Comparison of ENCODE assay signal across 18 mouse cellular contexts in genomic region chr11:45007311-45007710, GRCm38 (mm10).
DNase-seq lines count a peak whose midpoint lies in the region; ATAC-seq and TF ChIP-seq lines count a peak whose summit lies in the region.
"Had no signal": no experiment of that assay in that cellular context is flagged by ENCODE, and none has a peak within 500 bp of the region (broad histone marks: within the 10 kb centered on the region; RNA-seq: fewer than 3 reads in every experiment).

No protein-coding gene starts in this region.

- H3K36me3 ChIP-seq in hindbrain, embryonic 11.5 days (ENCODE audit: control insufficient read depth, insufficient read depth, low read length) = no peaks in the 10 kb centered on the region
- no peaks in the 10 kb centered on the region for H3K36me3 ChIP-seq in hindbrain, postnatal 0 days (ENCODE audit: insufficient read depth, low read length)
- peaks cover 8 to 35% of the 10 kb centered on the region in 2 experiments for H3K36me3 ChIP-seq in CH12.LX (replicated peaks in 1 of 2; ENCODE audit: control insufficient read depth in 1 of 2, insufficient read depth in 1 of 2, low read length in 1 of 2)
- H3K36me3 ChIP-seq: embryonic facial prominence, embryonic 15.5 days; G1E; hindbrain, embryonic 10.5 days had no signal

- H3K4me2 ChIP-seq in hindbrain, embryonic 11.5 days (replicated peaks; ENCODE audit: low read depth, low read length) = no peak overlapping the region
- H3K4me2 ChIP-seq in hindbrain, postnatal 0 days (ENCODE audit: low read depth, low read length) = no peak overlapping the region
- peak overlapping the region; percentile 54; the same call in 1 of the 2 replicates for H3K4me2 ChIP-seq in CH12.LX (ENCODE audit: insufficient read depth, low read depth, poor library complexity, severe bottlenecking)

- TF ChIP-seq RAD21 in CH12.LX (IDR thresholded peaks at IDR 0.05; ENCODE audit: low read depth, low read length) = no peak

- dilution Hi-C loops in CH12.LX (cut with MboI; ENCODE audit: extremely low pct_ligation_motif_present, extremely low pct_unique_long_range_greater_than_20kb, low sequenced_read_pairs) = no loop called here

- no peak overlapping the region for H3K27ac ChIP-seq in hindbrain, embryonic 11.5 days (ENCODE audit: low read depth, low read length)
- H3K27ac ChIP-seq in hindbrain, postnatal 0 days = no peak overlapping the region
- H3K27ac ChIP-seq in CH12.LX (ENCODE audit: insufficient read depth, low read depth) = no peak overlapping the region; the same call in 1 of the 2 replicates
- H3K27ac ChIP-seq: embryonic facial prominence, embryonic 15.5 days; hindbrain, embryonic 10.5 days had no signal

- H3K79me2 ChIP-seq in CH12.LX (replicated peaks; ENCODE audit: control insufficient read depth, extremely low read depth, insufficient read depth, poor library complexity, severe bottlenecking) = no peaks in the 10 kb centered on the region

- no peaks in the 10 kb centered on the region for H3K9me3 ChIP-seq in hindbrain, embryonic 11.5 days (ENCODE audit: control insufficient read depth, low read length)
- H3K9me3 ChIP-seq in hindbrain, postnatal 0 days (ENCODE audit: low read length) = no peaks in the 10 kb centered on the region
- H3K9me3 ChIP-seq in CH12.LX (replicated peaks; ENCODE audit: low read length) = no peaks in the 10 kb centered on the region
- H3K9me3 ChIP-seq: embryonic facial prominence, embryonic 15.5 days; G1E; hindbrain, embryonic 10.5 days had no signal

- TF ChIP-seq EP300 in CH12.LX (IDR thresholded peaks at IDR 0.05; ENCODE audit: low read length) = no peak

- TF ChIP-seq POLR2A in CH12.LX (IDR thresholded peaks at IDR 0.05; ENCODE audit: low read depth, low read length) = no peak

- no peak for ATAC-seq in hindbrain, embryonic 11.5 days (ENCODE audit: low FRiP score)
- no peak for ATAC-seq in hindbrain, postnatal 0 days
- no peak for ATAC-seq in frontal cortex, adult (ENCODE audit: low TSS enrichment)
- ATAC-seq: intestine, postnatal 0 days had no signal

- DNase-seq in embryo, embryonic 10 days (ENCODE audit: low spot score) = peak; percentile 29
- no peak for DNase-seq in embryo, embryonic 9.5 days (ENCODE audit: extremely low spot score)
- DNase-seq in hindbrain, embryonic 11.5 days (ENCODE audit: low spot score) = peak; percentile 27
- no peak for DNase-seq in hindbrain, postnatal 0 days (ENCODE audit: low spot score)
- no peak for DNase-seq in CH12.LX (ENCODE audit: extremely low read depth)
- peak; percentile 1 for DNase-seq in induced T-regulatory cell, adult 2 months (ENCODE audit: low read depth)
- DNase-seq in thymus, adult 18-20 months = no peak
- DNase-seq: adrenal gland, postnatal 36 days; cerebellum, adult 18-20 months; cerebellum, postnatal 25 days; gastrocnemius, postnatal 10 days had no signal

- H3K4me3 ChIP-seq in hindbrain, embryonic 11.5 days (ENCODE audit: low read depth, low read length) = no peak overlapping the region
- no peak overlapping the region for H3K4me3 ChIP-seq in hindbrain, postnatal 0 days (ENCODE audit: low read length)
- H3K4me3 ChIP-seq in CH12.LX (replicated peaks in 1 of 3; ENCODE audit: low read depth in 2 of 3, low read length in 2 of 3, poor library complexity in 1 of 3) = no peak overlapping the region
- H3K4me3 ChIP-seq: hindbrain, embryonic 10.5 days had no signal

- in situ Hi-C loops in CH12.LX (cut with MboI; ENCODE audit: low pct_ligation_motif_present, low pct_unique_long_range_greater_than_20kb, low sequenced_read_pairs) = no loop called here

- no peak overlapping the region for H3K9ac ChIP-seq in hindbrain, embryonic 11.5 days (ENCODE audit: low read depth, low read length)
- no peak overlapping the region for H3K9ac ChIP-seq in hindbrain, postnatal 0 days (replicated peaks; ENCODE audit: low read length)
- peak overlapping the region; percentile 34 for H3K9ac ChIP-seq in CH12.LX (ENCODE audit: insufficient read depth, low read depth)
- H3K9ac ChIP-seq: embryonic facial prominence, embryonic 15.5 days; forebrain, postnatal 0 days had no signal

- H3K27me3 ChIP-seq in hindbrain, embryonic 11.5 days (ENCODE audit: control insufficient read depth, insufficient read depth, low read length) = no peaks in the 10 kb centered on the region
- H3K27me3 ChIP-seq in hindbrain, postnatal 0 days (ENCODE audit: insufficient read depth, low read length) = no peaks in the 10 kb centered on the region
- H3K27me3 ChIP-seq in CH12.LX (replicated peaks) = no peaks in the 10 kb centered on the region
- H3K27me3 ChIP-seq: embryonic facial prominence, embryonic 15.5 days; Patski had no signal

- TF ChIP-seq CTCF in hindbrain, postnatal 0 days (IDR thresholded peaks at IDR 0.05; ENCODE audit: low read depth) = no peak
- TF ChIP-seq CTCF in CH12.LX (conservative IDR thresholded peaks at IDR 0.05 in 1 of 2, IDR thresholded peaks at IDR 0.05 in 1 of 2; ENCODE audit: low read depth in 2 of 2, low read length in 2 of 2) = no peak

- 60% methylated on average over 11 of the region's 11 CpGs for WGBS in hindbrain, embryonic 11.5 days
- WGBS in hindbrain, postnatal 0 days = 61% methylated on average over 11 of the region's 11 CpGs

- 0 out of 2 replicates have a peak, but pooled peaks cover 2% of the 10 kb centered on the region for H3K4me1 ChIP-seq in hindbrain, embryonic 11.5 days (replicated peaks; ENCODE audit: control insufficient read depth, insufficient read depth, low read length)
- H3K4me1 ChIP-seq in hindbrain, postnatal 0 days (ENCODE audit: insufficient read depth, low read length) = no peaks in the 10 kb centered on the region
- peaks cover 2 to 16% of the 10 kb centered on the region in 2 experiments; a peak in 3 of 4 replicates for H3K4me1 ChIP-seq in CH12.LX (ENCODE audit: control insufficient read depth in 1 of 2, insufficient read depth in 2 of 2)

TF ChIP-seq in CH12.LX, 34 proteins besides CTCF, POLR2A, EP300 and RAD21:
- no peak for TF ChIP-seq BHLHE40 (IDR thresholded peaks at IDR 0.05; ENCODE audit: low read depth, low read length)
- TF ChIP-seq RCOR1 (conservative IDR thresholded peaks at IDR 0.05; ENCODE audit: low read depth, low read length) = no peak
- no peak for TF ChIP-seq TBP (conservative IDR thresholded peaks at IDR 0.05; ENCODE audit: low read depth, low read length)
- TF ChIP-seq UBTF (IDR thresholded peaks at IDR 0.05; ENCODE audit: low read depth, low read length) = no peak
- TF ChIP-seq JUN (IDR thresholded peaks at IDR 0.05; ENCODE audit: insufficient read depth, low read depth, low read length) = no peak
- no peak for TF ChIP-seq ZNF384 (IDR thresholded peaks at IDR 0.05; ENCODE audit: low read depth, low read length)
- TF ChIP-seq HCFC1 (IDR thresholded peaks at IDR 0.05; ENCODE audit: low read depth, low read length) = no peak
- TF ChIP-seq NELFE (IDR thresholded peaks at IDR 0.05; ENCODE audit: low read depth, low read length) = no peak
- no peak for TF ChIP-seq MXI1 (IDR thresholded peaks at IDR 0.05; ENCODE audit: low read depth, low read length)
- TF ChIP-seq E2F4 (IDR thresholded peaks at IDR 0.05; ENCODE audit: insufficient replicate concordance, low read depth, low read length) = no peak
- no peak for TF ChIP-seq SIN3A (IDR thresholded peaks at IDR 0.05; ENCODE audit: low read length)
- no peak for TF ChIP-seq KAT2A (IDR thresholded peaks at IDR 0.05; ENCODE audit: insufficient replicate concordance, low read length)
- TF ChIP-seq MAX (IDR thresholded peaks at IDR 0.05; ENCODE audit: low read length) = no peak
- no peak for TF ChIP-seq MAZ (IDR thresholded peaks at IDR 0.05; ENCODE audit: low read depth, low read length)

Comparison
In these comparisons a context has a peak if more than half of its experiments do, and no peak if none do; other contexts are left out.
1. DNase-seq: peak in embryo, embryonic 10 days (single experiment), hindbrain, embryonic 11.5 days (single experiment) and induced T-regulatory cell, adult 2 months (single experiment); none in embryo, embryonic 9.5 days (single experiment), hindbrain, postnatal 0 days (single experiment), CH12.LX (single experiment) and thymus, adult 18-20 months (0 of 2).